Mouse (Mus musculus) cerebellum, adult 11-12 months (tissue): Measurements from ENCODE around the gene Ncdn.

Experiments
- DNase-seq: peaks from one replicate; pipeline ENCODE4 v3.0.0; 2022

Gene Ncdn

DNA sequence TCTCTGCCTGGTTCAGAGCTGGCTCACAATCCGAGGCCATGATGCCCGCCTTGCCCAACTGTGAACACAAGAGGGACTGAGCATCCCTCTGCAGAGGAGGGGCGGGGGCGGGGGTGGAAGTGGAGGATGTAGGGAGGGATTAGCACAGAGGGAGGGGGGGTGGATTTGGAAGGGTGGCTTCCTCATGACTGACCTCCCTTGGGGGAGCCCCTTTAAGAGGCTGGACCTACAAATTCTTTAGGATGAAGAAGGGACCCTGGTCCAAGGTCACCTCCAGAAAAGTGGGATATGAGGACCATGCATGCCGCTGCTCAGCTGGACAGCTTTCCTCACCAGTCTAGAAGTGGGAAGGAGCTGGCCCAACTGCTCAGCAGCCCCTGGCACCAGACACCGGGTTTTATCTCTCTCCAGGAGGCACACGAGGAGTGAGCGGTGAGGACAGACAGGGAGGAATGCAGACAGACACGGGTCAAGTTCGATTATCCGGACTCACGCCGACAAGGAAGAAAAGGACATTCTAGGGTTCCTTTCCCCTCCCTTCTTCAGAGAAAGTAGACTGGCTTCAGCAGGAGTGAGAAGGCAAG is 1.1 kb downstream of the Ncdn start:
- peak; percentile 82 for DNase-seq

DNA sequence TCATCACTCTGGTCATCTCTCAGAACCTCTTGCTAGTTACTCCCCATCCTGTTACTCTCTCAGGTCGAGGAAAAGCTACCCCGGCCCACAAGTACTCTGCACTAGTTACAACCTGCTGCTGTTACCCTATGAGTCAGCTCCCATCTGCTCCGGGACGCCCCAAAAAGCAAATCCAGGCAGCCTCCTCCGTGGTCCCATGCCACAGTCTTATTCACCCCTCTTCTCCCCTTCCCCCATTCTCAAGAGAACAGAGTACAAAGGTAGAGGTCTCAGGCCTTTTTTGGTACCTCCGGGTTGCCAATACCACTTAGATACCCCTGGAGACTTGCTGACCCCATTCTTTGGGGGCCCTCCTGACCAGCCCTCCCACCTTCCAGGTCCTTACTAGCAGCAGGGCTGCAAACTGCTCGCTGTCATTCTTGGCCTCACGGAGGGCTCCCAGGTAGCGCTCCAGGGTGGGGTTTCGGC is 1.6 kb downstream of the Ncdn start:
- no peak for DNase-seq

DNA sequence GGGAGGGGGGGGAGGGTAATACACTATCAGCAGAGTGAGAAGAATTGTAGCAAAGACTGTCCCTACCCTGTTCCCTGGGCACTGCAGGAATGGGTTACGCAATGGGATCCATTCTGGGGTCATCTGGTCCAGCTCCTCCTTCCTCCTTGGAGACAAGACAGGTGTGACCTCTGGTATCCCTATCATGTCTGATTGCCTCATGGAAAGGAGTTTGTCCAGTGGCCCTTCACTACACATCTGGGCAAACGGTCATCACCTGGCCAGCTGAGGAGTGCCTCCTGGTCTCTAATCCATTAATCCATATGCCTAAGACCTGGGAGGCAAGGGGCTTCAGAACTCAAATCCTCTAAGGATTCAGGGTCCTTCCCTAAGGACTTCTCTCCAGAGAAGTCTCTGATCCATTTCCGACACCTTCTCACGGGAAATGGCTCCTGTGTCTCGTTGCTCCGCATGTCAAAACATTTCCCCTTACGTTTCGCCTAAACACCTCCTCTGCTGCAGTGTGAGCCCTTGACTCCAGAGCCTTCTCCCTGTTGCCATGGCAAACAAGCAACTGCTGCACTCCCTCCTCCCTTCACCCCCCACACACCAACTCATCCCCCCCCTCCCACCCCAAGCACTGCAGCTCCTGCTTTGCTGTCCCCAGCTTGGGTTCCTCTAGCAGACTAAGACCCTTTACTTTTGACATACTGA is 2.2 kb downstream of the Ncdn start:
- DNase-seq, result peak; percentile 57

DNA sequence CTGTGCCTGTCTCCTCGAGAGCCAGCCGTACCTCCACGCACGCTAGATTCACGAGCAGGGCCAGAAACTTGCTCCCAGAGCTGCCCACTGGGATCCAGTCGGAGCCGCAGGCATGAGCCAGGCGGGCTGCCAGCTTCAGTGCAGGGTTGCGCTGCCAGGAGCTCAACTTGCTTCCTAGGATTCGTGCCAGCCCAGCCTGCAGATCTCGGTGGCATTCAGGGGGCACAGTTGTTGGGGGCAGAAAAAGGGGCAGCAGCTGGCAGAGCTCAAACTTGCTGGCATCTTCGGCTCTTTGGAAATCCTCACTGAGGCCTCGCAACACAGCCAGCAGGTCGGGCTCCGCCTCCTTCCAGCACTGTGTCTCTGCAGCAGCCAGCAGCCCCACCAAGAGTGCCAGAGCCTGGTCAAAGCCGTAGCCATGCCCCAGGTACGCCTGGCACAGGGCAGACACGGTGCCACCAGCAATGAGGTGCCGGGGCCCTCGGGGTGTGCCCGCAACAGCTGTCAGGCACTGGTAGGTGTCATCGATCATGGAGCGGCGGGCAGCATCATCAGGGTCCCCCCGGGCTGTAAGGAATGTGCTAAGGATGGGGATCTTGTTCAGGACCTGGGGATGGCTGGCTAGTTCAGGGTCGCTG is 3.1 kb downstream of the Ncdn start:
- DNase-seq, result peak; percentile 85

DNA sequence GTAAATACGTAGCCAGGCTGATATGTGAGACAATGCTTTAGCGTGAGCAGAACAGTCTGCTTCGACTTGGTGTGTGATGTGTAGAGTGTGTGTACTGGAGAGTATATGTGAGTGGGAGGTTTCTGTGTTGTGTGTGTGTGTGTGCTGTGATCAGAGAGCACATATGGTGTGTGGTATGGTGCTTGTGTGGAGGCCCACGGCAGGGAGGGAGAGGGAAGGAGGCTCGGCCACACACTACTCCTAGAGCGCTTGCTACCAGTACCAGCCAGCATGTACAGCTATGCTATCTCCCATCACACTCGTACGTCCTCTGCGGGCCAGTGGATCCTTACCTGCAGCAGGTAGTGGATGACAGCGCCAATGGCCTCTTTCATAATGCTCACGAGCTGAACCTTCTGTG is 3.7 kb downstream of the Ncdn start:
- no peak for DNase-seq

DNA sequence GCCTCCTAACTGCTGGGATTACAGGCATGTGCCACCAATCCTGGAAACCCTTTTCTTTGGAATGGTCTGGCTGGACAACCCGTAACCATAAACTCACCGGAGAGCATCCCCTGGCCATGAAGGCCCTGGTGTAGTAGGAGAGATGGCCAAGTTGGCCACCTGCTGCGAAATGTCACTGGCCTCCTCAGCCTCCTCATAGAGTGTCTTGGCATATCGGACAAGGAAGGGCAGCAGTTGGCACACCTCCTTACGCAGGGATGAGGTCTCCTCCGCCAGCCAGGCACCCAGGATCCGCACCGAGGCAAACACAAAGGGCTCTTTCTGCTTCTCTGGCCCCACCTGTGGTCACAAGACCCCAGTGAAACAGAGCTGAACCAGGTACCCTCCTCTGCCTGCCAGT is 4.9 kb downstream of the Ncdn start:
- DNase-seq, result peak; percentile 69

DNA sequence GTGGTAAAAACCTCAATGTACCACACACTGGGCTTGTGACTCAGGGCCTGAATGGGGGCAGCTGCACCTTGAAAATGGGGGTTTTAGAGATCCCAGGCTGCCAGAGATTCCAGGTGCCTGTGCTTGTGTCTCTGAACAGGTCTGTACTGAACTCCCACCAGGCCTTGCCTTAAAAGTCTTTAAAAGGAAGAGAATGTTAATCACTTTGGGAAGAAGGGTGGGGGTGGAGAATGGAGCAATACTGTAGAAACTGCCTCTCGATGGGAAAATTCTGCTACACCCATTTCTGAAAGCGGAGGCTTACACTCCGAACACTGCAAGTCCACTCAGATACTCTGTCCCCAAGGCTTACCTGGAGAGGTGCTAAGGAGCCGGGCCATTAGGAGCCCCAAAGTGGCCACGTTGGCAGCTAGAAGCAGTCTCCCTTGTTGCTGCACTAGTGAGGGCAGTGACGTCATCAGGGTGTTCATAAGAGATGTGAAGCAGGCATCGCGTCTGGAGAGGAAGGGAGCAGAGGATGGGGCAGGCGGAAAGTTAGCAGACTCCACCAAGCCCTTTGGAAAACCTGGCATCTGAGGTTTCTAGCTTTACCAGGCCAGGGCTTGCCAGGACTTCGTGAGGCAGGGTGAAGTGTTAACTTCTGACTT is 6.9 kb downstream of the Ncdn start:
- no peak for DNase-seq

DNA sequence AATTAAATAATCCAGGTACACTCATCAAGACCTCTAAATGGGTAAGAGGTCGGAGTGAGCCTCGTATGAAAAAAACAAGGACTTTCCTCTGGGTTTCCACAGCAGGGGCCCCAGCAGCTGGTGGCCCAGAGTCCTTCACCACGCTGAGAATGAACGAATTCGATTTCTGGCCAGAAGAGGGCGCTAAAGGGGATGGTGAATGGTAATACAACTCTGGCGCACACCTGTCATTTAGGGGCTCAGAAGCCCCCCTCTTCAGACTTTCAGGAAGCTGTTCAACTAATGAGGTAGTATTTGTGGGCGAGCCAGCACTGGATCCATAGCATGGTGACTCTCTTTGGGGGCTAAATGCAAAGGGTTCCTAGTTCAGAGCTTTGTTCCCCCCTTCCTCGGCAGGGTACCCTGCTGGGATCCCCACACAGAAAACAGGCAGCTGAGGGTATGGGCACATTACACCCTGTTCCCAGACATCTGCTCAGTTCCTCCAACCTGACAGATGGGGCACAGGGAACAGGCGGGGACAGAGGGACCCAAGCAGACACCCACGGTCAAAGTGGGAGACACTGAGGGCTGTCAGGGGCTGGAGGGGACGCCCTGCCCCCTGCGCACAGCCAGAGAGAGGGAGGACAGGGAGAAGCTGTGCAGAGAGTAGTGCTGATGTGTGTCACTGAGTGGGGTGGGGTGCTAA is 7.6 kb downstream of the Ncdn start:
- DNase-seq, result peak; percentile 65

DNA sequence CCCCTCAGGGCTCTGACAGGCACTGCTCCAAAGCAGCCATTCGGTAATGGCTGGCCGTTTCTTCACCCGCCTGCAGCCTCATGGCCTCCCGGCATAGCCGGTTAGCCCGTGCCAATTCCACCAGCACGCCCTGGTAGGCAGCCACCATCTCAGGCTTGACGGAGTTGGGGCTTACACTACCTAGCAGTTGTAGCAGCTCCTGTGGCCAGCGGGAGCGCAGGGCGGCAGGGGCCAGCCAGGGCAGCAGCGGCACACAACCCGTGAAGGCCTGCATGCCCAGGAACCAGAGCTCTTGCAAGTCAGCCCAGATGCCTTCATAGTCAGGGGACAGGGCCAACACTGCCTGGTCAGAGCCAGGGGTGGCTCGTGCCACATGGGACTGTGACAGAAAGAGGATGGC is 8.4 kb downstream of the Ncdn start:
- DNase-seq, result peak; percentile 73

DNA sequence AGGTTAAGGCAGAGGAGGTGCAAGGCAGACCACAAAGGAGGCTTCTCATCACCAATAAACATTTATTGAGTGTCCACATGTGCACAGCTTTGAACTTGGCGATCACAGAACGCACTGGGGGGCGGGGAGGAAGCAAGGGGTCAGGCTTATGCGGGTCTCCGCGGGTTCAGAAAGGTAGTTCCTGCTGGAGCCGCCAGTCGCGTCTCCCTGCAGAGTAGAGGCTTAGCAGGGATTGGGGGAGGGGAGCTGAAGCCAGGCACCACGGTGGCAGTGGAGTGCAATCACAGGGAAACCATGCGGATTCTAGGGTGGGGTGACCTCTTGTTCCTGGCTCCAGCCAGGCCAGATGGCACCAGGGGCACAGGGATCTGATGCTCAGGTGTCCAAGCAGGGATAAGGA is 9.5 kb downstream of the Ncdn start:
- peak; percentile 56 for DNase-seq

DNA sequence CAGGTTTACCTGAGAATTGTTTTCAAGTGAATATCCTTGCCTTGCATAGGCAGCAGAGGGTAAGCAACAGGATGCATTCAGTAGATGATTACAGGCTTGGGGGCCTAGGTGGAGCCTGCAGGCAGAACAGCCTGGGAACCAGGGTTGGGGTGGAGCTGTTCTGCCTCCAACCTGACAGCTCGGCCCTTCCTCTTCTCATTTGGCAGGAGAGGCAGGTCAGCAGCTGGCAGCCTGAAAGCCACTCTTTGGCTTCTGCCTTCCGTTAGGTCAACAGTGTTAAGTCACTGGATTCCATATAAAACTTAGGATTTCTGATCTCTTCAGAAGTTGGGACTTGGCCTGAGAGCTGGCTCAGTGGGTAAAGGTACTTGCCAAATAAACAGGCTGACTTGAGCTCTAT is 10.3 kb downstream of the Ncdn start:
- DNase-seq, result no peak

DNA sequence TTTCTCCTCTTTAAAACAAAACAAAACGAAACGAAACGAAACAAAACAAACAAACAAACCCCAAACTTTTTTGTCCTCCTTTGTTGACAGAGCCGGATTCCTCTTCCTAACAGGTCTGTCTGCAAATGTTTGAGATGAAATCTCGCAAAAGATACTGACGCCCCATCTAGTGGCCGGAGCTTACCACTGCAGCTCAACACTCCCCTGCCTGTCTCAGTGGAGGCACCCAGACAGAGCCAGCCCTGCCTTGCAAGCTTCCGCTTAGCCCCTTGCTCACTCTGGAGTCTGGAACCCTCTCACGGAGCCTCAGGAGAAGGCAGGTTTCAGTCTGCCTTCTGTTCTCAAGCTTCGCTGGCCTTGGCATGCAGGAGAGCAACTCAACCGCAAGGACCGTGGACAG is 11.8 kb downstream of the Ncdn start:
- DNase-seq, result peak; percentile 68

DNA sequence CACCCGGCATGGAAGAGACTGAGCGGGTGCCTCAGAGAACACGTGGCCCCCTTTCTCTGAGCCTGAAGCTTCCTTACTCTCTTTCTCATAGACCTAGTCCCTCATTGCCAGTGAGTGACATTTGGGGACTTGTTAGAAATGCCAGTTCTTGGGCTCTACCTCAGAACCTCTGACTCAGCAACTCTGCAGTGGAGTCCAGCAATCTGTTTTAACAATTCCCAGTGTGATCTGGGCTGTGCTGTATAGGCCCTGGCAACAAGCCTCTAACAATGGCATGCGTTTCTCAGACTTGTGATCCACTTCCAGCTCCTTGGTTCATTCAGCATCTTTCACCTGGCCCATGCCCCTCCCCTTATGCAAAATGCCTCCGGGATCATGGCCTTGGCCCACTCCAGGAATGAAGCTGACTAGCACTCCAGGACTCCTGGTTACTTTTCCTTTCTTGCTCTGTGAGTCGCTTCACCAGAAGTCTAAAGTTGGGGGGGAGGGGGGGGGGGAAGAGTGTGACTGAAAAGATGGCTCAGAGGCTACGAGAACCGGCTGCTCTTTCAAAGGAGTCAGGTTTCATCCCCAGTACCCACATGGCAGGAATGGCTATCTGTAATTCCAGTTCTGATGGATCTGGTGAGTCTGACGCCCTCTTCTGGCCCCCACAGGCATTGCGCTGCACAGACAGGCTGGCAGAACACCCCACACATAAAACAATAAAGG is 13.1 kb downstream of the Ncdn start:
- DNase-seq, result no peak

DNA sequence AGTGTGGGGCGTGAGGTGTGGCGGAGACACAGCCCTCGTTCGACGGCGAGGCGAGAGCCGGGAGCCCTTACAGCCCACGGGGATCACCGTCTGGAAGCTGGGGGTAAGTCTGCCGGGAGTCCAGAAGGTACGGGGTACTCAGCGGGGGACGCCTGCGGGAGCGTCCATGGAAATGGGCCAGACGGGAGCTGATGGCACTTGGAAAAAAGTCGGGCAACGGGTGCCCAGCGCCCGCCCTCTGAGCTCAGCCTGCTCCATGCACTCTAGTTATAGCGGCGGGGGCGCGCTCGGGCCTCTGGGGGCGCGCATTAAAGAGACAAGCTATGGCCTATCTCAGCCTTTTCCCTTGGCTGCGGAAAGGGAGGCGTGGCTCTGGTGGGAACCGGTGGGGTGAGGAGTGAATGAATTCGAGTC is 17.2 kb downstream of the Ncdn start, which contains the start of gene Tfap2e:
TSS of gene Tfap2e (minus strand) at position 240 of the 414 bp plus-strand sequence.
- no peak for DNase-seq

DNA sequence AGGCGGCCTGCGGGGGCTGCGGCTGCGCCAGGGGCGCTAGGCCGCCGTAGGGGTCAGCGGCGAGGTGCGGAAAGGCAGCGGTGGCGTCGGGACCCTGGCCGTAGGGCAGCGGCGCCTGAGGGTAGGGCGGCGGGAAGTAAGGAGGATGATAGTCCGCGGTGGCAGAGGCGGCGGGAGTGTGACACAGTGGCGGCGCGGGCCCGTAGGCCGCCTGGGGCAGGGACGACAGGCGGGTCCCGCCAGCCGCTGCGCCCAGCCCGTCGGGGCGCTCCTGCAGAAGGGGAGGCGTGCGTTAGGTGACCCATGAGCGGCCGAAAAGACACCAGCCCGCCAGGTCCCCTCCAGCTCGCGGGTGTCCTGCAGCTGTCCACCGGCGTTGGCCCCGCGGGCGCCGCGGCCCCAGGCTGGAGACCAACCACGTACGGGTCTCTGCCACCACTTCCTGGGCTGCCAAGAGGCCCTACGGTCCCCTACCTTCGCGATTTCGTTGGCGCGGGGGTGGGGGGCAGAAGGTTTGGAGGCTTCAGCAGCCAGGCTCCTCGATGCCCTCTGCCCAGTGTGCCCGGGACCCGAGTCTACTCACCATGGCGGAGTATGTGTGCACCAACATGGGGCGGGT is 17.7 kb downstream of the Ncdn start:
- no peak for DNase-seq

DNA sequence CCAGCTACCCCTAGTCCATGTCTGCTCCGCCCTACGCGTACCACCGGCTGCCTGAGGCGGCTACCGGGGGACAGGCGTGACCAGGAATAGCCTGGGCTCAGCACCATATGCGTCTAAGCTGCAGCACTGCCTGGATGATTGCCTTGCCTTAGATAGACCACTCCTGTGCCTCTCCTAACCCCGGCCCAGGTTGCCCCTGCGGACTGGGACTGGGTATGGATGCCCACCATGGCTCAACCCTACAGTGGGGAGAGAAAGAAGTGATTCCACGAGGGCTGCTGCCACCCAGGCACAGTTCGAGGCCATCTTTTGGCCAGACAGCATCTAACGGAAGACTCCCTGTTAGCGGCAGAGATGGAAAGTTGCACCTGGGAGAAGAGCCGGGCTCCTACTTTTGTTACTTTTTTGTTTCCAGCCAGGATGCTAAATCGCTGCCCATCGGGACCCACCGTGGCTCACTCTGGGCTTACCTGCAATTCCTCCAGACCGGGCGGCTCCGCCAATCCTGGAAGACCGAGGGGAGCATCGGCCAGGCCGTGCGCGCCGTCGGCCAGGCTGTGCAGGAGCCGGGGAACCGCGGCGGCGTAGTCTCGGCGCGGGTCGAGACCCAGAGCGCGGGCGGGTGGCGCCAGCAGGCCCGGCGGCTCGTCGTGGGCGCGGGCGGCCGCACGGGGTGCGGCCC is 18.4 kb downstream of the Ncdn start:
- no peak for DNase-seq

DNA sequence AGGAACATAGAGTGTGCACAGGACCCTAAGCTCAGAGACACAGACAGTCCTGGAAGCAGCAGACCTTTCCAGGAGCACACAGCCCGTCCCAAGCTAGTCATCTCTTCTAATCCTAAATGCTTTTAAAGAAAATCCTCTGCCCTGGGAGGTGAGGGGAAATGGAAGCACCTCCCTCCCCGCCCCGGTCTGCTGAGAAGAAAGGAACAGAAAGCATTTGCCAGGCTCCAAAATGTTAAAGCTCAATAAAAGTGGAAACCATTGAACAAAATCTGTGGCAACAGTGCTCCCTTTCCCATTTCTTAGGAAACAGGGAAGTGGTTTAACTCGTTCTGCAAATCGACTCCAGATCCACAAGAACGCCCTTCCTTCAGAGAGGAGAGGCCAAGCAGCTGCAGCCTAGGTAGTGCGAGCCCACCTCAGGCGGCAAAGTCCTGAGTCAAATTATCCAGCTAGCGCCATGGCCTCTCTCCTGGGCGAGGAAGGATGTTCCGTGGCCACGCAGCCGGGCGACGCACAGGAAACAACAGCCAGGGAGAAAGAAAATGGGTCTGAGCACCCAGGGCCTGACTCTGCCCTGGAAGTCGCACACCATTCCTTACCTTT is 19.1 kb downstream of the Ncdn start:
- no peak for DNase-seq

DNA sequence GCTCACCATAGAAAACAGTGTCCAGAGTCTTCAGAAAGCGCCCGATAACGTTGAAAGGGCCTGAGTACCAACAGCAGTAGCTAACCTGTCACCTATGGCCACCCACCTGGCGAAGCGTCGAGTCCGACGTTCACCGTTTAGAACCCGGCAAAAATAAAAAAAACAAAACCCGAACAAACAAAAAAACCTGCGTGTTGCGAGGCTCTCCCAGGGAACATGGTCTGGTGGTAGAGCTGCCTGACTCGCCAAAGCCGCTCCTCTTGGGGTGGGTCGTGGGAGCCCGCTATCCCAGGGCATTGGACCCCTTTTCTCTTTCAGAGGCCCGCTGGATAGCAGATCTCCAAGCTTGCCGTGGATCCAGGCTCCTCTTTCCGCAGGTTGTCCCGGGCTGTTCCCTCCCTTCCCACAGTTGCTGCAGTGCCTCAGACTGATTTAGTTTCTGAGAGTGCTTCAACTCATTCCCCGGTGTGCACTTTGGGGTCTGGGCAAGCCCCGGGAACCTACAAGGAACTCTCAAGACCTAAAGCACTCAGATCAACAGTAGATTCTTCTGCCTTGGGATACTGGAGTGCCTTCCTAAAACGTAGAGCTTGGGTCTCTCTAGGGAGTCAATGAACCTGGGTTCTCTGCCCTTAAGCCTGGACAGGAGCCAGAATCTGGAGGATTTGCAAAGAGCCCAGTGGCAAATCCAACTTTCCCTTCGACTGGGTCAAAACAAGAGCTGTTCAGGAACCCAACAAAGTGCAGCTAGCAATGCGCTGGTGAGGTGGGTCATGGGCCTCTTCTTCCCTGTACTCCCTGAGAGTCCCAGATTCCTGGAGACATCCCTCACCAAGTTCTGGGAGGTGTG is 20.5 kb downstream of the Ncdn start:
- no peak for DNase-seq

DNA sequence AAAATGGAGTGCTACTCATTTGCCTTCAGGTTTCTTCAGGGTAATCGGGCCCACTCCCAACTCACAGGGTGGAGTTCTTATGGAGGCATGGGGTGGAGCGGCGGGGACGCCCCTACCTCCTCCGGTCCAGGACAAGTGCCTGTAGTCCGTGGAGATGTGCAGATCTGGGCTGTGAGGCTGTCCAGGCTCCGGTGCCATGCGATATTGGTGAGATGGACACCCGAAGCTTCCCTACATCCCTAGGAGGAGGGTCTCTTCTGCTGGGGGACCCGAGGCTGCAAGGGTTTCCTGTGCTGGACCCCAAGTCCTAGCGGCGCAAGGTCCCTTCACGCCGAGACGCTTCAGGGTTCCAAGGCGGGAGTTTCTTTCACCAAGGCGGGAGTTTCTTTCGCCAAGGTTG is 21.1 kb downstream of the Ncdn start:
- DNase-seq, result no peak

DNA sequence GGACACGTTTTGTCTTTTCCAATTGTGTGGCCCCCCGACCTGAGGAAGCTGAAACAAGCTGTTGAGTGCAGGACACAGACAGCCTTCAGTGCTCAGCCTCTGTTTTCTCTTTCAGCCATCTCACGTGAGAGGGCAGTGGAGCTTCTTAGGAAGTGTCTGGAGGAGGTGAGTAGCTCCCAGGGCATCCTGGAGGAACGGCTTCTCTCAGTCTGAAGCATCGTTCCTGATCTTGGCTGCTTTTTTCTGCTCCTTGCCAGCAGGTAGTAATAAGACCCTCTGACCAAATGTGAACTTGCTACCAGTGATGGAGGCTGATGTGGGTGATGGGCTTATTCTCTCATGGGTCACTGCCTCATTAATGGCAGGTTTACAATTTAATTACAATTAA is 45.8 kb downstream of the Ncdn start:
- DNase-seq, result no peak
